Mouse (Mus musculus) erythroblast, embryonic 14.5 days (primary cell): ENCODE results near the gene Nkg7.

Experiments used
- GATA1 ChIP-seq: IDR thresholded peaks from 2 replicates; pipeline ENCODE4 v1.6.1; 2012; ENCODE audit warnings: low read length, inconsistent platforms, mixed read lengths
- TAL1 ChIP-seq: IDR thresholded peaks from 3 replicates; pipeline ENCODE4 v1.6.1; 2012; ENCODE audit warnings: low read length, inconsistent platforms, mixed read lengths

GRCm38 (mm10) chr7:43453599-43454355 lies 16.9 kb downstream of the Nkg7 start:
- TF ChIP-seq GATA1 = no peak
- no peak for TF ChIP-seq TAL1
